Mouse (Mus musculus) heart, postnatal 25 days (tissue): ENCODE measurements around the gene Auh. TPM values are rescaled to one million over a fixed set of nuclear protein-coding genes. Genes with fewer than 3 reads are reported as not detected.

ENCODE experiments used
- DNase-seq: peaks from one replicate; pipeline ENCODE4 v3.0.0; 2022; ENCODE audit warnings: low spot score
- intact Hi-C: fragments of 180-260 bp; cut with DNase I; formaldehyde crosslinking; loops from one replicate; pipeline ENCODE4 v1.15.1; 2025
- total RNA-seq, 2 experiments: library from RNA; stranded (reverse); gene quantifications; 2 replicates each; pipeline ENCODE4 v1.2.3; 2021

The Auh gene
- total RNA-seq, 2 experiments from 2014 or later = 114 to 131 TPM

- DNase-seq = no peak
- intact Hi-C loops = loop anchor here (2.0 kb wide), 1 partner anchor 52 kb away; the partner anchor contains the start of gene Nfil3
These were observed 1.1 kb downstream of the Auh start for GRCm38 (mm10) chr13:52928392-52928791.

- intact Hi-C loops = no loop called here
- no peak for DNase-seq
These were observed 5.0 kb downstream of the Auh start for GRCm38 (mm10) chr13:52924457-52924856.

GRCm38 (mm10) chr13:52921966-52922365, 7.5 kb downstream of the Auh start:
- intact Hi-C loops = no loop called here

GRCm38 (mm10) chr13:52921065-52921825, 8.2 kb downstream of the Auh start:
- DNase-seq = no peak
- intact Hi-C loops = no loop called here

More at GRCm38 (mm10) chr13:52921966-52922365, 7.5 kb downstream of the Auh start:
- DNase-seq = no peak

GRCm38 (mm10) chr13:52919790-52920352, 9.6 kb downstream of the Auh start:
- no peak for DNase-seq
- intact Hi-C loops = no loop called here

- intact Hi-C loops = no loop called here
- no peak for DNase-seq
These were observed 11.1 kb downstream of the Auh start for GRCm38 (mm10) chr13:52918333-52918732.

GRCm38 (mm10) chr13:52914591-52915110, 14.8 kb downstream of the Auh start:
- intact Hi-C loops = no loop called here

GRCm38 (mm10) chr13:52913926-52914325, 15.6 kb downstream of the Auh start:
- intact Hi-C loops = no loop called here
- no peak for DNase-seq

More at GRCm38 (mm10) chr13:52914591-52915110, 14.8 kb downstream of the Auh start:
- DNase-seq = no peak

- intact Hi-C loops = no loop called here
- no peak for DNase-seq
These were observed 17.0 kb downstream of the Auh start for GRCm38 (mm10) chr13:52912495-52912894.

- intact Hi-C loops = no loop called here
- DNase-seq = no peak
These were observed 18.2 kb downstream of the Auh start for GRCm38 (mm10) chr13:52911259-52911658.

GRCm38 (mm10) chr13:52906296-52906695, 23.2 kb downstream of the Auh start:
- intact Hi-C loops = no loop called here
- DNase-seq = no peak

- DNase-seq = no peak
- intact Hi-C loops = no loop called here
These were observed 25.3 kb downstream of the Auh start for GRCm38 (mm10) chr13:52904175-52904574.

- intact Hi-C loops = no loop called here
- DNase-seq = no peak
These were observed 25.7 kb downstream of the Auh start for GRCm38 (mm10) chr13:52903767-52904166.

- intact Hi-C loops = no loop called here
- DNase-seq = no peak
These were observed 27.0 kb downstream of the Auh start for GRCm38 (mm10) chr13:52902517-52902916.

GRCm38 (mm10) chr13:52899664-52900063, 29.8 kb downstream of the Auh start:
- DNase-seq = no peak
- intact Hi-C loops = loop anchor here (10.0 kb wide), 1 partner anchor 185 kb away; no protein-coding TSS in a partner anchor

GRCm38 (mm10) chr13:52897806-52898205, 31.7 kb downstream of the Auh start:
- no peak for DNase-seq
- intact Hi-C loops = loop anchor here (10.0 kb wide), 1 partner anchor 183 kb away; no protein-coding TSS in a partner anchor

- intact Hi-C loops = loop anchor here (10.0 kb wide), 1 partner anchor 178 kb away; no protein-coding TSS in a partner anchor
- DNase-seq = no peak
These were observed 36.7 kb downstream of the Auh start for GRCm38 (mm10) chr13:52892791-52893190.

- intact Hi-C loops = loop anchor here (10.0 kb wide), 1 partner anchor 177 kb away; no protein-coding TSS in a partner anchor
- DNase-seq = peak; percentile 27
These were observed 37.4 kb downstream of the Auh start for GRCm38 (mm10) chr13:52892065-52892503.

- intact Hi-C loops = loop anchor here (10.0 kb wide), 1 partner anchor 176 kb away; no protein-coding TSS in a partner anchor
- DNase-seq = no peak
These were observed 39.2 kb downstream of the Auh start for GRCm38 (mm10) chr13:52890313-52890712.

- DNase-seq = no peak
- intact Hi-C loops = loop anchor here (5.0 kb wide), 1 partner anchor 119 kb away; no protein-coding TSS in a partner anchor
These were observed 42.7 kb downstream of the Auh start for GRCm38 (mm10) chr13:52886779-52887178.

- DNase-seq = no peak
- intact Hi-C loops = no loop called here
These were observed 45.5 kb downstream of the Auh start for GRCm38 (mm10) chr13:52883960-52884326.
